Mouse (Mus musculus) ovary, postnatal 10 days (tissue): ENCODE results near the gene Dock8.

ENCODE experiments used
- DNase-seq: peaks from one replicate; pipeline ENCODE4 v3.0.0; 2022; ENCODE audit warnings: low spot score

Gene Dock8

DNA sequence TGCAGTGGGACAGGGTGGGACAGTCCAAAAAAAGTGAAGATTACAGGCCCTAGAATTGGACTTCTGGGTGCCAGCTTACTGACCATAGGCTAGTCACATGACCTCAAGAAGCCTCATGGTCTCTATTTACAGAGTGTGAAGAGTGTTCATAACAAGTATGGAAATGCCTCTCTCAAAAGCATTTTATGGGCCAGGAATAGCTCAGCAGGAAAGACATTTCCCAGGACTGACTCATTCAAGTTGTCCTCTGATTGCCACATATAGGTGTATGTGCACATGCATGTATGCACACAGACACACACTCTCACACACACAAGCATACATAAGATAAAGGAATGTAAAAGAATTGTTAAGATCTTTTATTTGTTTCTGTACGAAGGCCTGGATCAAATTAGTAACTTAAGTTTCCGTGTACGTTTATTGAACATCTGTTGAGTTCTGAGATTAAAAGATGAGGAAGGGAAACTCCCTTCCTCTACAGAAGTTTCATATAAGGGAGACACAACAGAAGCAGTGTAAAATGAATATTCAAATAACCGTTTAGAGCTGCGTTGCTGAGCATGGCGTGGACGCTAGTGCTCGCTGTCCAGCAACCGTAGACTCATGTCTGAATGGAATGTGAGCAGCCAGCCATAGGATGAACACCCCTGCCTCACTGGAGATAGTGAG, 63.0 kb downstream of the Dock8 start:
- no peak for DNase-seq

DNA sequence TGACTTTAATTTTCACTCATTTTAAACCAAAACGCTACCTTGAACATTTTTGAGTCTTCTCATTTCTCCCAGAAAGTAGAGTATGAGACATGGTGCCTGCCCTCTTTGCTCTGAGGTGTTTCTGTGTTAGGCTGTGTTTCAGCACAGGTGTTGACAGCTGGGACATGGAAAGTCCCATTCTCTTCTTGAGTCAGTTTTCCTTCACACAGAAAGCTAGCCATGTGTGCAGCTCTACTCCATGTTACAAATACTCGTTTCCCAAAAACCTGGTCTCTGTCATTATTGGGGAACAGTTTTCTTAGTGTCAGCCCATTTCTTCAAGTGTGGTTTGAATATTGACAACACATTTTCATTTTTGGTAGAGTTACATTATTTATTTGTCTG, 63.5 kb downstream of the Dock8 start:
- no peak for DNase-seq

- no peak for DNase-seq
These were observed 66.9 kb downstream of the Dock8 start for GRCm38 (mm10) chr19:25066229-25066628.

DNA sequence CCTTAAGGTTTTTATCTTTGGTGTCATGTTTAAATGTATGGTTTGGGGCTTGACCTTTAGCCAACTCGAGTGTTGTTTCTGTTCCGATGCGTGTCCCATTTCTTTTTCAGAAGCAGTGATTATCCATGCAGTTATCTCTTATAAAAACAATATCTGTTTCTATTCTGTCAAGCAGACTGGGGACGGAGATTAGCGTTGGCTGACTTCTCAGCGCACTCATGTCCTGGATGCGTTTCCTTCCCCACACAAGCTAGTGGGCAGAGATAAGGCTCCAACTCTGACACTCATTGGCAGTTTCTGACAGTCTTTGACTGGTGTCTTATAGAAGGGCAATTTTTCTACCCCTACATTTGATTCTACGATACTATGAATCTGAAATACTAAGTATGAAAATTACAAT, 69.2 kb downstream of the Dock8 start:
- DNase-seq = no peak

GRCm38 (mm10) chr19:25072521-25072920, 73.2 kb downstream of the Dock8 start:
- no peak for DNase-seq

DNA sequence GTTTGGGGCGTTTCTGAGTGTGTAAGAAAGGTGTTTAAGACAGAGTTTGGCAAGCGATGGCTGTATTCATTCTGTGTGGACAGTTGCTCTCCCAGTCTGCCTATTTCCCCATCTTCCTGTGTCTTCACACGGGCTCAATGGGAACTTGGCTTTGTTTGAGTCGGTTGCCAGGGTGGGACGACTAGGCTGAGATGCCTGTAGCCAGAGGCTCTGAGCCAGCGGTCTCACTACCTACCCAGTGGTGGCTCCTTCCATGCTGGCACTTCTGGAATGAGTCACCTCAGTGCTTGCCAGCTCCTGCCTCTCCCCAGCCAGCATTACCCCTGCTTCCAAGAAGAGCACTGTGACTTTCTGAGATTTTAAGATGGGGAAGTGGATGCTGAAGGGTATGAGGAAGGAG, 75.4 kb downstream of the Dock8 start:
- no peak for DNase-seq

- DNase-seq = no peak
These were observed 78.3 kb downstream of the Dock8 start for GRCm38 (mm10) chr19:25077636-25078035.

DNA sequence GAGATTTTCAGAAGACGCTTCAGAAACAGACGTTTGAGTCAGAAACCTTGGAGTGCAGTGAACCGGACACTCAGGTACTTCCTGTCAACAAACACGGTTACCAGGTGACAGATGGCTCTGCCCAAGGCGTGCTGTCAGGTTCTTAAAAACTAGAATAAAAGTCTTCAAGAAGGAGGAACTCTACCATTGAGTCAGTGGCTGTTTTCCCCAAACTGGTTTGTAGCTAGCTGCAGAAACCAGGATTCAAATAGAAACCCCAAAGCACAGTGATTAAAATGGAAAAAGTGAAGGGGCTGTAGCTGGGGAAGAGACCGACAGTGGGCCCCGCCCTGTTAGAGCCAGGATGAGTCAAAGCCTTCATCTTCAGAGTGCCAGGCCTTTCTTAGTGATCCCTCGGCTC, 78.8 kb downstream of the Dock8 start:
- no peak for DNase-seq

GRCm38 (mm10) chr19:25080166-25080565, 80.8 kb downstream of the Dock8 start:
- no peak for DNase-seq

DNA sequence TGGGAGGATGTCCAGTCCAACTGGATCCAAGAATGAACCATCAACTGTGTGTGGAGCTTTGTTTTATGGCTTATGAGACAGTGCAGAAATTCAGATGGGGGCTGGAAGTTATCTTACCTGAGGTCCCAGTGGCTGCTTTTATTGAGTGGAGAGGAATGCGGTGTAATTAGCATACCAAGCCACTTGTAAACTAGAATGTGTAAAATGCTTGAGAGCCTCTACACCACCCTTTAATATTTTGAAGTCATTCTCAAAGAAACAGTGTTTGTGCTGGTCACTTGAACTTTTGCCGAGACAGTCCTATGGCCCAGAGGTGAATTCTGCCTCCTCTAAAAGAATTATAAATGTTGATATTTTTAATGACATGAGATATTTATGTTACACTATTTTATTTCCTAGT, 83.5 kb downstream of the Dock8 start:
- DNase-seq = no peak

DNA sequence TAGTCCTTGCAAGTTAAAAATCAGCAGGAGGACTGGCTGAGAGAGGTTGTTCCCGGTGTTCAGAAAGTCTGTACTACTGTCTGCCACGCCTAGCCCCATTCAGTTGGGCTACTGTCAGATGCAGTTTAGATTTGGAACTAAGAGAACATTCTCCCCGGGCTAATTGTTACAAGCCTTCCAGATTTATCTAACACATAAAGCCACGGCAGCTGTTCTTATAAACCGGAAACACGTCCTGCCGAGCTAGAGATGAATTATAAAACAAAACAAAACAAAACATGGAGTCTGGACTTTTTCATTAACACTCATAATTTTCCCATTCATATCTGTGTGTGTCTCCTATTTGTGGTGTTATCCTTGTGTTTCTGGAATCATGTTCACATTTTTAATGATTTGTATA, 87.8 kb downstream of the Dock8 start:
- no peak for DNase-seq

DNA sequence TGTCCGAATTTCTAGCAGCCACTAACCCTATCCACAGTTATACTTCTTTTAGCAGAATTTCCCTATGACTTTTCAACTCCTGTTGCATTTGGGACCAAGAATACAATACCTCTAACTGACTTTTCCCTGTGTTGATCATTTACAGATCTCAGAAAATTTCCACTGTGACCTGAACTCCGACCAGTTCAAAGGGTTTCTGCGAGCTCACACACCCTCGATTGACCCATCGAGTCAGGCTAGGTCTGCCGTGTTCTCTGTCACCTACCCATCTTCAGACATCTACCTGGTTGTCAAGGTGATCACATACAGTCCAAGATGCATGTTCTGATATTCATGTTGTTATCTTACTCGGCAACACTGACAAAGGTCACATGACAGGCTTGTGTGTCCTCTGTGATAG, 90.4 kb downstream of the Dock8 start:
- DNase-seq = no peak

DNA sequence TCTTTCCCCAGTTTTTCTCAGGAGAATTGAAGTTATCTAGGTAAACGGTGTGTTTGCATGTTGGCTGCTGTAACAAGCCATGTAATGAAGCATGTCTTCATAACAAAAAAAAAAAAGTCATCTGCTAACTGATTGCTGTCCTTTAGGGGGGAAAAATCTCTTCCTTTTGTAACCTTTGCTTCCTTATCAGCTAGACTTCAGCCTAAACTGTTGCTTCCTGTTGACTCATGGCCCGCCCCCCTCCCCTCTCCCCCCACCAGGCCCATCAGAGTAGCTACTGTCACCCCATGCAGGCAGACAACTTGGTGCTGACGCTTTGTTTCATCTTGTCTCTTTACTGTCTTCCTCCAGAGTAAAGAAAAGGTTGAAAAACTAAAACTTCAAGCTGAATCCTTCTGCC, 95.8 kb downstream of the Dock8 start:
- no peak for DNase-seq

DNA sequence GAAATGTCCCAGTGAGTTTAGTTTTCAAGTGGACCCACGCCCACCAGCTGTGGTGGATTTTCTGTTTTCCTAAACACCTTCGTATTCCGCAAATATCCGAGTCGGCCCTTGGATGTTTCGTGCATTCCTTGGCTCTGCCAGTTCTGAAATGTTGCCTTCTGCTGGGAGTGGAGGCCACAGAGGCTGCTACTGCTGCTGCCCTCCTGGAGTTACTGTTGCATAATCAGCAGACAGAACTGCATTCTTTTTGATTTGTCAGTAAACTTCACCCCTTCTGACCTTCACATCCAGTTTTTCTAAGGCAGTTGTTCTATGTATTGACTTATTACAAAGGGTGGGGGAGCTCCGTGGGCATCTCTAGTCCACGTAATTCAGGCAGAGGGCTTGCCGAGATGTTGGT, 97.0 kb downstream of the Dock8 start:
- no peak for DNase-seq

- DNase-seq = no peak
These were observed 97.7 kb downstream of the Dock8 start for GRCm38 (mm10) chr19:25096986-25097385.

- DNase-seq = no peak
These were observed 98.2 kb downstream of the Dock8 start for GRCm38 (mm10) chr19:25097506-25097905.

DNA sequence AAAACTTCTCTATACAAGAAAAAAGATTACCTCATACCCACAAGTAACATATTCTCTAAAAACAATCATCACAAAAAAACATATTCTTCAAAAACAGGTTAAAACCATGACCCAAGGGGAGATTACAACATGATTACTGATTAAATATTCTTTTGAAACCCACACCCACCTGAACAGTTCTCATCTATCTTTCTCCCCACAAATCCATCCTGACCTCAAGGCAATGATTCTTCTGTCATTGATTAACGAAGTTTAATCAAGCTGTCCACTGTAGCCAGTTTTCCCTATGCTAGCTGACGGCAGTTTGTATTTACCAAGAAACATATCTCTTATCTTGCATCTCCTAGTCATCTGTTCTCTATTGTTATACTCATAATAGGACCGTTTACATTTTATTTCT, 98.6 kb downstream of the Dock8 start:
- no peak for DNase-seq

GRCm38 (mm10) chr19:25098941-25099340, 99.6 kb downstream of the Dock8 start:
- no peak for DNase-seq

- DNase-seq = no peak
These were observed 106.3 kb downstream of the Dock8 start for GRCm38 (mm10) chr19:25105682-25106081.

DNA sequence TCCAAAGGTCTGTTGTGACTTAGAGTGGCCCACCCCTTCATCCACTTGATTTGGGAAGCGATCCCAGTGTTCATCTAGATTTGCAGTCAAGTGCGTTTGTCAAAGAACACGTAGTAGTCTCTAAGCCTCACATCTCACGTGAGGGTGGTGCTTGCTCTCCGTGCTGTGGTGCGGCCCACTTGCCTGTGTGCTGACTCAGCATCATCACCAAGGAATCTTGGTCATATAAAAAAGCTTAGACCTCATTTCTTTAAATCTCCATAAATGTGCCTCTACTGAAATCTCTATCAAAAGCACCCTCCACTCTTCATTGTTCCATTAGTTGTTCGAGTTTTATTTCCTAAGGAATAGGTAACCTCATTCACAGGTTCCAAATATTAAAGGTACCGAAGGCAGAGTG, 107.0 kb downstream of the Dock8 start:
- DNase-seq = no peak

GRCm38 (mm10) chr19:25107417-25107816, 108.1 kb downstream of the Dock8 start:
- DNase-seq = no peak

DNA sequence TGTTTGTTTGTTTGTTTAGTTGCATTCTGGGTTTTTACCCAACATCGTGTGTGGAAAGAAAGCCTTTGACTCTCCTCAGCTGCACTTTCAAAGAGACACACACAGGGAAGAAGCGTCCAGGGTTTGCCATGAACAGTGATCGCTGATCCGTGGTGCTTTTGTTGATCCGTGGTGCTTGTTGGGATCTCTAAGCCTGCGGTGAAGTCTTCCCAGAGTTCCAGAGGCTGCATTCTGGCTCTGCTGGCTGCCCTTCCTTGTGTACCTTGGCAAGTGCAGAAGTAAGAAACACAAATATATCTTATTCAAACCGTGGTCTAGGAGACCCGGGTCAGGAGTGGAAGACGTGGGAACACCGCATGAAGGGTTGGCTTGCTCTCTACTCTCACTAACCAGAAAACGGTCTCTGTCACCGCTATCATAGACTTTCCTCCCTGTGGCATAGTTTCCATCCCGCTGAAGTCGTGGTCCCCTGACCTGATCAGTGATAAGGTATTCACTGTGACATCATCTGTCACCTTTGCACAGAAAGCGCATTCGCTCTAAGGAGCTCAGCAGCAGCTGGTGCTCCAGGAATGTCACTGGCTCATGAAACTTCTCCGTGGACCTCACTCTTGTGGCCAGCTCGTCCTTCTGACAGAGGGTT, 112.4 kb downstream of the Dock8 start:
- no peak for DNase-seq

DNA sequence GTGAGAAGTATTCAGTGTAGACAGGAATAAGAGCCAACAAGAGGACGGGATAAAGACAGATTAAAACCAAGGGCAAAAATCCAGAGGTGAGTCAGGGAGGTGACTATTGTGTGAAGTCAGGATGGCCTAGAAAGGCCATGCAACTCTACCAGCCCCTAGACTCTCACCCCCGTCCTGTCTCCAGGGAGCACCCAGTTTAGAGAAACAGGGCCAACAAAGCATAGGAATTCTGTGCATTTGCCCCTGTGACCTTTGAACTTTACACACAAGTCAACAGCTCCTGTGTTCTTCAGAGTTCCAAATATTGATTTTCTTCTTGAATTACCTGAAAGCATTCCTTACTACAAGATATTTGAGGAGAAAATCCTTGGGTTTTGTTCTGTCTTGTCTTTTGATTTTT, 117.6 kb downstream of the Dock8 start:
- no peak for DNase-seq

DNA sequence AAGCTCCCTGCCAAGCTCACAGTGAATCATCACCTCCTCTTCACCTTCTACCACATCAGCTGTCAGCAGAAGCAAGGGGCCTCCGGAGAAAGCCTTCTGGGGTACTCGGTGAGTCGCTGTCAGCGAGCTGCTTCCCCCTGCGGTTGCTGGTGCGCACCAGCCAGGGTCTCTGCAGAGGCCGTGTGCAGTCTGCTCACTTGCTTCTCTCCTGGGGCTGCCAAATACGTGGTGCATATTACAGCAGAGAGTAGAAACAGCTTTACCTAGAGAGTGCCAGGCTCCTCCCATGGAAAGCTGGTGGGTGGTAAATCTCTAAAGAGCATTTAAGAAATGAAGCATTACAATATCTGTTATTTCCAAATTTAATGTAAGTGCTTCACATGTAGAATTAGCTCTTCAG, 123.1 kb downstream of the Dock8 start:
- no peak for DNase-seq
